Mouse (Mus musculus) heart, adult 10 weeks (tissue): ENCODE results near the gene Higd2a. TPM values are rescaled to one million over a fixed set of nuclear protein-coding genes. Genes with fewer than 3 reads are reported as not detected.

Source experiments
- polyA plus RNA-seq: library from polyadenylated mRNA; stranded (reverse); fragments of 350-450 nt; fragmentation: Illumina TruSeq; extraction: RNeasy Lipid Tissue Mini Kit (QIAGEN cat#74804); gene quantifications from one replicate; pipeline ENCODE4 v1.2.3, GENCODE M21; 2014; ENCODE audit warnings: low read depth, low replicate concordance

Higd2a gene
- 199 TPM for polyA plus RNA-seq

GRCm38 (mm10) chr13:54589996-54590951 is at the start of gene Higd2a, which contains the start of gene Nop16:
Higd2a (plus strand) TSS chr13:54590207.
Nop16 (minus strand) TSS chr13:54590090.

DNA sequence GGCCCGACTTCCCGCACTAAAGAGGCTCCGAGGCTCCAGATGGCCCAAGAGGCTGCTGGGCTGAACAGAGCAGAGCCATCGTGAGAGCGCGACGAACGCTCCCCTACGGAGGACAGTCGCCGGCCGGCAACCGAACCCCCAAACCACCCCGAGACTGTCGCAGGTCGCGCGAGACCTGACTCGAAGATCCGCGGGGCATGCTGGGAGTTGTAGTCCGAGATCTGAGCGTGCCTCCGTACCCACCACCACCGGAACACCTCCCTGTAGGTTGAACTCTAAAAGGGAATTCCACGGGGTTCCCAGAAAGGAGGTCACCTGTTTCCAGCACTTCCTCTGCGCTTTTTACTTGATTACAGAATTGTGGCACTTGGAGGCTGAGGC is 24.8 kb upstream of the Higd2a start, which contains the start of gene 4833439L19Rik:
4833439L19Rik (minus strand) TSS at position 235 of the 381 bp plus-strand sequence.

GRCm38 (mm10) chr13:54574854-54575481 is 15.0 kb upstream of the Higd2a start, which contains the start of gene Arl10:
Arl10 (plus strand) TSS chr13:54575015.

GRCm38 (mm10) chr13:54610972-54611754 is 21.2 kb downstream of the Higd2a start, which contains the start of gene Cltb:
Cltb (minus strand) TSS chr13:54611344.

DNA sequence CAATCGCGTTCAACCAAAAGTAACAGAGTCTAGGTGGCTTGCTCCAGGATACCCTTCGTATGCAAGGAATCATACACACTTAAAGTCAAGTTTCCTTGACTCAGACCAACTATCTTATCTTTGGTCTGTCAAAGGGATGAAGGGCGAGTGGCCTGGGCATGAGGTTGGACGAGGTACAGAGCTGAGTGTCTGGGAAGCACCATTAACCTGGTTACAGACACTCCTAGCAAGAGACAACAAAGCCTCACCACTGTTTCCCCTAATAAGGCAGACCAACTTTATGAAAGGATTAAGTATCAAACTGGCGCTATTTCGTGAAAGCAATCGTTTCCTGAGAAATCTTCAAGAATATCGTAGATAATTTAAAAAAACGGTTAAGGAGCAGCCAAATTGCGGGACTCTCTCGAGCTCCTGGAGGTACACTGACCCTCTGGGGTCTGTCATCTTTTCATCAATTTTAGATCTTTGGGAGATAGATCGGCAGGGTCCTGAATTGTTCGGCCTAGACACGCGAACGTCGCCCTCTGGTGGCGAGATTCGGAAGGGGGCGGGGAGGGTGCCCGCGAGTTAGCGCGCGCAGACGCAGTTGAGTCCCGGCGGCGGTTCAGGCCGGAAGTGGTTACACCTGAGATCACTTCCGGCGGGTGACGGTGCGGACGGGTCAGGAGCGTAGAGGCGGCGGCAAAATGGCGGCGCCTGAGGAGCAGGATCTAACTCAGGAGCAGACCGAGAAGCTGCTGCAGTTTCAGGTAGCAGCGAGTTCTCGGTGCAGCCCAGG is 31.3 kb downstream of the Higd2a start, which contains the start of gene Faf2:
Faf2 (plus strand) TSS at position 630 of the 778 bp plus-strand sequence.

Other genes with a start within 250 kb of the Higd2a start
- gene Cplx2, start 218.9 kb upstream of the Higd2a start, polyA plus RNA-seq: 2.0 TPM
- 16.4 TPM for gene Thoc3, start 121.4 kb upstream of the Higd2a start, polyA plus RNA-seq
- gene Simc1, start 86.4 kb upstream of the Higd2a start, polyA plus RNA-seq: 3.4 TPM
- 111 TPM for gene 4833439L19Rik, start 24.8 kb upstream of the Higd2a start, polyA plus RNA-seq
- 6.3 TPM for gene Arl10, start 15.2 kb upstream of the Higd2a start, polyA plus RNA-seq
- 21.3 TPM for gene Nop16, start 117 bp upstream of the Higd2a start, polyA plus RNA-seq
- gene Cltb, start 21.1 kb downstream of the Higd2a start, polyA plus RNA-seq: 65.5 TPM
- 15.1 TPM for gene Faf2, start 31.6 kb downstream of the Higd2a start, polyA plus RNA-seq
- 37.2 TPM for gene Rnf44, start 103.7 kb downstream of the Higd2a start, polyA plus RNA-seq
- gene Cdhr2, start 111.3 kb downstream of the Higd2a start, polyA plus RNA-seq: not detected
- not detected for gene Gprin1, start 159.7 kb downstream of the Higd2a start, polyA plus RNA-seq
- gene Sncb, start 176.4 kb downstream of the Higd2a start, polyA plus RNA-seq: not detected
- gene Eif4e1b, start 193.8 kb downstream of the Higd2a start, polyA plus RNA-seq: not detected
- 11.7 TPM for gene Tspan17, start 199.2 kb downstream of the Higd2a start, polyA plus RNA-seq